Mouse (Mus musculus): ENCODE measurements around the gene Ubqln3.

- no peak for TF ChIP-seq E2F4 (IDR thresholded peaks at IDR 0.05; ENCODE audit: borderline replicate concordance, low read depth, low read length)
- TF ChIP-seq POLR2AphosphoS5 (IDR thresholded peaks at IDR 0.05; ENCODE audit: borderline replicate concordance, low read depth, low read length) = no peak
- no peak for TF ChIP-seq POLR2A (IDR thresholded peaks at IDR 0.05; ENCODE audit: control insufficient read depth in 1 of 2, insufficient read depth in 1 of 2, low read depth in 1 of 2, low read length in 2 of 2, poor library complexity in 1 of 2)
- no peak for TF ChIP-seq CTCF (IDR thresholded peaks at IDR 0.05 in 2 of 3, conservative IDR thresholded peaks at IDR 0.05 in 1 of 3; ENCODE audit: control insufficient read depth in 1 of 3, insufficient read depth in 1 of 3, low read depth in 2 of 3, low read length in 3 of 3, poor library complexity in 1 of 3, severe bottlenecking in 1 of 3)
- no peak for TF ChIP-seq USF2 (IDR thresholded peaks at IDR 0.05; ENCODE audit: borderline replicate concordance in 1 of 2, insufficient read depth in 1 of 2, low read depth in 1 of 2, low read length in 2 of 2)
- TF ChIP-seq MXI1 (IDR thresholded peaks at IDR 0.05; ENCODE audit: low read depth, low read length) = no peak
- no peak for TF ChIP-seq EP300 (IDR thresholded peaks at IDR 0.05; ENCODE audit: low read depth in 1 of 2, low read length in 2 of 2)
- no peak for TF ChIP-seq RAD21 (IDR thresholded peaks at IDR 0.05; ENCODE audit: low read depth, low read length)
- no peak for TF ChIP-seq RCOR1 (IDR thresholded peaks at IDR 0.05; ENCODE audit: low read depth, low read length)
Measured at GRCm38 (mm10) chr7:104179074-104179473, 36.0 kb upstream of the Ubqln3 start.
